Mouse (Mus musculus) embryo, embryonic 9.5 days (tissue): ENCODE results near the gene Bpi.

ENCODE experiments used
- DNase-seq: peaks from one replicate; pipeline ENCODE4 v3.0.0-alpha.2; 2017; ENCODE audit errors: extremely low spot score

Gene Bpi

GRCm38 (mm10) chr2:158242170-158242896, 15.6 kb upstream of the Bpi start:
- no peak for DNase-seq

GRCm38 (mm10) chr2:158243129-158243870, 14.6 kb upstream of the Bpi start:
- no peak for DNase-seq

- DNase-seq, result no peak
Observed at GRCm38 (mm10) chr2:158245072-158245817, 12.6 kb upstream of the Bpi start.

GRCm38 (mm10) chr2:158247852-158248251, 10.0 kb upstream of the Bpi start:
- no peak for DNase-seq

- no peak for DNase-seq
Observed at GRCm38 (mm10) chr2:158248318-158248717, 9.6 kb upstream of the Bpi start.

- DNase-seq, result no peak
Observed at GRCm38 (mm10) chr2:158250558-158250957, 7.3 kb upstream of the Bpi start.

GRCm38 (mm10) chr2:158253806-158254205, 4.1 kb upstream of the Bpi start:
- DNase-seq, result no peak

- DNase-seq, result peak; percentile 45
Observed at GRCm38 (mm10) chr2:158256894-158257293, 1.0 kb upstream of the Bpi start.

GRCm38 (mm10) chr2:158258781-158259180, 887 bp downstream of the Bpi start:
- peak; percentile 84 for DNase-seq

- DNase-seq, result no peak
Observed at GRCm38 (mm10) chr2:158259498-158259897, 1.6 kb downstream of the Bpi start.

- no peak for DNase-seq
Observed at GRCm38 (mm10) chr2:158264877-158265276, 7.0 kb downstream of the Bpi start.

GRCm38 (mm10) chr2:158270017-158270416, 12.1 kb downstream of the Bpi start:
- DNase-seq, result no peak

- peak; percentile 19 for DNase-seq
Observed at GRCm38 (mm10) chr2:158273646-158274045, 15.8 kb downstream of the Bpi start.

GRCm38 (mm10) chr2:158275349-158275748, 17.5 kb downstream of the Bpi start:
- DNase-seq, result no peak

- DNase-seq, result no peak
Observed at GRCm38 (mm10) chr2:158275811-158276210, 17.9 kb downstream of the Bpi start.

GRCm38 (mm10) chr2:158276451-158276850, 18.6 kb downstream of the Bpi start:
- peak; percentile 23 for DNase-seq

GRCm38 (mm10) chr2:158276878-158277277, 19.0 kb downstream of the Bpi start:
- no peak for DNase-seq

GRCm38 (mm10) chr2:158279656-158280055, 21.8 kb downstream of the Bpi start:
- DNase-seq, result no peak

- no peak for DNase-seq
Observed at GRCm38 (mm10) chr2:158281497-158282205, 23.8 kb downstream of the Bpi start.

- DNase-seq, result no peak
Observed at GRCm38 (mm10) chr2:158283136-158283535, 25.2 kb downstream of the Bpi start.

- DNase-seq, result no peak
Observed at GRCm38 (mm10) chr2:158283771-158284170, 25.9 kb downstream of the Bpi start.

GRCm38 (mm10) chr2:158284571-158284970, 26.7 kb downstream of the Bpi start:
- peak; percentile 61 for DNase-seq
